Mouse (Mus musculus): Measurements from ENCODE around the gene Lrrc32.

- TF ChIP-seq CTCF (IDR thresholded peaks at IDR 0.05; ENCODE audit: low read depth, low read length) (no peak), POLR2A (IDR thresholded peaks at IDR 0.05; ENCODE audit: extremely low read depth, insufficient read depth, low read length) (no peak)
These were observed 34.2 kb downstream of the Lrrc32 start for GRCm38 (mm10) chr7:98523070-98523812.

Measured in liver, adult 2 months (tissue).